Mouse (Mus musculus) CH12.LX (cell line): Measurements from ENCODE around the gene C6. TPM values are rescaled to one million over a fixed set of nuclear protein-coding genes. Genes with fewer than 3 reads are reported as not detected.

ENCODE experiments used
- DNase-seq: peaks from one replicate; pipeline ENCODE4 v3.0.0-alpha.2; 2013; ENCODE audit errors: extremely low read depth
- H3K27ac ChIP-seq: 2 replicates; pipeline ENCODE4 v1.5.1; 2012; ENCODE audit warnings: low read depth, mild to moderate bottlenecking, control low read depth, moderate library complexity; ENCODE audit not compliant: insufficient read depth
- H3K27me3 ChIP-seq: replicated peaks from 2 replicates; pipeline ENCODE3; 2012; ENCODE audit warnings: inconsistent platforms
- H3K36me3 ChIP-seq, 2 experiments: replicated peaks in 1 of 2; 2 replicates each; pipeline versions ENCODE3 to v1.6.1; 2012; ENCODE audit warnings: inconsistent platforms in 1 of 2, low read length in 1 of 2, mild to moderate bottlenecking in 1 of 2, mixed read lengths in 1 of 2, moderate library complexity in 1 of 2; ENCODE audit not compliant: control insufficient read depth in 1 of 2, insufficient read depth in 1 of 2
- H3K4me1 ChIP-seq, 2 experiments: 2 replicates each; pipeline ENCODE4 v1.6.1; 2012; ENCODE audit warnings: inconsistent platforms in 1 of 2, moderate library complexity in 1 of 2; ENCODE audit not compliant: insufficient read depth in 2 of 2, control insufficient read depth in 1 of 2
- H3K4me2 ChIP-seq: 2 replicates; pipeline ENCODE4 v1.6.1; 2012; ENCODE audit warnings: low read depth, mild to moderate bottlenecking, control low read depth; ENCODE audit not compliant: poor library complexity, insufficient read depth, severe bottlenecking
- H3K4me3 ChIP-seq, 3 experiments: fragments of 150-350 bp in 1 of 3; sonication (generic) in 1 of 3; replicated peaks in 1 of 3; 2 replicates each; pipeline versions ENCODE3 to v1.5.1; 2011 to 2012; ENCODE audit warnings: low read depth in 2 of 3, low read length in 2 of 3, mild to moderate bottlenecking in 2 of 3, moderate library complexity in 2 of 3, control low read depth in 1 of 3, improper control_type of control experiment in 1 of 3, inconsistent platforms in 1 of 3, mixed read lengths in 1 of 3; ENCODE audit not compliant: poor library complexity in 1 of 3
- H3K79me2 ChIP-seq: replicated peaks from 2 replicates; pipeline ENCODE4 v1.6.1; 2012; ENCODE audit warnings: mild to moderate bottlenecking, moderate library complexity; ENCODE audit not compliant: control insufficient read depth, poor library complexity, insufficient read depth, severe bottlenecking; ENCODE audit errors: extremely low read depth
- H3K9ac ChIP-seq: 2 replicates; pipeline ENCODE4 v1.6.1; 2012; ENCODE audit warnings: low read depth, mild to moderate bottlenecking, control low read depth, moderate library complexity; ENCODE audit not compliant: insufficient read depth
- H3K9me3 ChIP-seq: replicated peaks from 2 replicates; pipeline ENCODE3; 2012; ENCODE audit warnings: low read length, inconsistent platforms, mixed read lengths
- BHLHE40 ChIP-seq: IDR thresholded peaks from 2 replicates; pipeline ENCODE4 v1.6.1; 2011; ENCODE audit warnings: mild to moderate bottlenecking, low read depth, low read length, improper control_type of control experiment
- CHD1 ChIP-seq: IDR thresholded peaks from 2 replicates; pipeline ENCODE4 v1.6.1; 2012; ENCODE audit warnings: low read depth, low read length, improper control_type of control experiment, inconsistent platforms
- CHD2 ChIP-seq: IDR thresholded peaks from 2 replicates; pipeline ENCODE4 v1.6.1; 2011; ENCODE audit warnings: low read length, improper control_type of control experiment
- CTCF ChIP-seq, 2 experiments: IDR thresholded peaks in 1 of 2; conservative IDR thresholded peaks in 1 of 2; 2 replicates each; pipeline ENCODE4 v1.5.1; 2011 to 2012; ENCODE audit warnings: low read depth in 2 of 2, low read length in 2 of 2, improper control_type of control experiment in 1 of 2, inconsistent platforms in 1 of 2, mild to moderate bottlenecking in 1 of 2, moderate library complexity in 1 of 2
- EP300 ChIP-seq: IDR thresholded peaks from 2 replicates; pipeline ENCODE4 v1.6.1; 2011; ENCODE audit warnings: low read length, improper control_type of control experiment
- ETS1 ChIP-seq: conservative IDR thresholded peaks from 2 replicates; pipeline ENCODE4 v1.6.1; 2012; ENCODE audit warnings: low read depth, mild to moderate bottlenecking, inconsistent platforms, low read length, improper control_type of control experiment, moderate library complexity
- IRF4 ChIP-seq: IDR thresholded peaks from 2 replicates; pipeline ENCODE4 v1.6.1; 2014; ENCODE audit warnings: low read depth, mild to moderate bottlenecking, inconsistent platforms, low read length, improper control_type of control experiment
- KAT2A ChIP-seq: IDR thresholded peaks from 2 replicates; pipeline ENCODE4 v1.6.1; 2012; ENCODE audit warnings: low read length, improper control_type of control experiment, inconsistent platforms; ENCODE audit not compliant: insufficient replicate concordance
- MAFK ChIP-seq: IDR thresholded peaks from 2 replicates; pipeline ENCODE4 v1.6.1; 2011; ENCODE audit warnings: low read length, improper control_type of control experiment; ENCODE audit not compliant: insufficient replicate concordance
- MEF2A ChIP-seq: IDR thresholded peaks from 2 replicates; pipeline ENCODE4 v1.6.1; 2014; ENCODE audit warnings: low read depth, mild to moderate bottlenecking, inconsistent platforms, low read length, improper control_type of control experiment, borderline replicate concordance
- MXI1 ChIP-seq: IDR thresholded peaks from 2 replicates; pipeline ENCODE4 v1.6.1; 2011; ENCODE audit warnings: mild to moderate bottlenecking, low read depth, low read length, improper control_type of control experiment
- MYC ChIP-seq: IDR thresholded peaks from 2 replicates; pipeline ENCODE4 v1.6.1; 2011; ENCODE audit warnings: low read depth, mild to moderate bottlenecking, improper control_type of control experiment, low read length
- RAD21 ChIP-seq: IDR thresholded peaks from 2 replicates; pipeline ENCODE4 v1.6.1; 2011; ENCODE audit warnings: low read depth, mild to moderate bottlenecking, low read length, improper control_type of control experiment, moderate library complexity
- RCOR1 ChIP-seq: conservative IDR thresholded peaks from 2 replicates; pipeline ENCODE4 v1.6.1; 2012; ENCODE audit warnings: low read depth, mild to moderate bottlenecking, inconsistent platforms, low read length, improper control_type of control experiment
- SIN3A ChIP-seq: IDR thresholded peaks from 2 replicates; pipeline ENCODE4 v1.6.1; 2012; ENCODE audit warnings: low read length, improper control_type of control experiment, inconsistent platforms
- SMC3 ChIP-seq: IDR thresholded peaks from 2 replicates; pipeline ENCODE4 v1.6.1; 2011; ENCODE audit warnings: low read depth, low read length, improper control_type of control experiment
- TBP ChIP-seq: conservative IDR thresholded peaks from 2 replicates; pipeline ENCODE4 v1.6.1; 2011; ENCODE audit warnings: low read depth, low read length, improper control_type of control experiment
- TCF12 ChIP-seq: IDR thresholded peaks from 2 replicates; pipeline ENCODE4 v1.6.1; 2014; ENCODE audit warnings: low read depth, mild to moderate bottlenecking, inconsistent platforms, low read length, improper control_type of control experiment
- ZKSCAN1 ChIP-seq: IDR thresholded peaks from 2 replicates; pipeline ENCODE4 v1.6.1; 2012; ENCODE audit warnings: low read depth, inconsistent platforms, low read length, improper control_type of control experiment, borderline replicate concordance
- ZNF384 ChIP-seq: IDR thresholded peaks from 2 replicates; pipeline ENCODE4 v1.6.1; 2012; ENCODE audit warnings: low read depth, low read length, improper control_type of control experiment, inconsistent platforms
- dilution Hi-C: fragments of 300-500 bp; cut with MboI; formaldehyde crosslinking; loops from 2 replicates; pipeline ENCODE4 v1.14.3; 2020; ENCODE audit warnings: low sequenced_read_pairs; ENCODE audit not compliant: extremely low pct_unique_long_range_greater_than_20kb, extremely low pct_ligation_motif_present
- in situ Hi-C: fragments of 300-500 bp; cut with MboI; formaldehyde crosslinking; loops from 3 replicates; pipeline ENCODE4 v1.14.3; 2019; ENCODE audit warnings: low sequenced_read_pairs, low pct_ligation_motif_present, low pct_unique_long_range_greater_than_20kb, mixed read lengths
- polyA plus RNA-seq: library from polyadenylated mRNA; unstranded; fragments of >175 nt; gene quantifications from 2 replicates; pipeline ENCODE4 v1.2.1, GENCODE M21; 2012; ENCODE audit warnings: low read depth; ENCODE audit not compliant: insufficient read length
- total RNA-seq, 2 experiments: library from RNA; depleted of rRNA; stranded (reverse); fragments of 300-350 nt in 1 of 2; fragments of >200 nt in 1 of 2; gene quantifications; 2 replicates each; pipeline ENCODE4 v1.2.3; 2012 to 2014

The C6 gene
- total and polyA plus RNA-seq, 3 experiments = not detected

- dilution Hi-C loops (no loop called here), in situ Hi-C loops (no loop called here)
- no peaks in the 10 kb centered on the region for H3K36me3 ChIP-seq
- DNase-seq = peak; percentile 84
- TF ChIP-seq CTCF (conservative IDR thresholded peaks at IDR 0.05 in 1 of 2, IDR thresholded peaks at IDR 0.05 in 1 of 2; ENCODE audit: low read depth in 2 of 2, low read length in 2 of 2) = peak in 1 of 2 experiments; percentile 29; a peak in 2 of 4 replicates
- peak; percentile 43; the same call in 1 of the 2 replicates for TF ChIP-seq CHD2
- TF ChIP-seq KAT2A = 0 out of 2 replicates have a peak, but pooled peaks have one; percentile 25
- TF ChIP-seq IRF4 = peak; percentile 60
- 0 out of 2 replicates have a peak, but pooled peaks have one; percentile 35 for TF ChIP-seq MEF2A
- no peak; the same call in none of the 2 replicates for TF ChIP-seq RAD21
- TF ChIP-seq SMC3 = 0 out of 2 replicates have a peak, but pooled peaks have one; percentile 7
- no peak for TF ChIP-seq ZKSCAN1
- no peak for TF ChIP-seq TBP
- TF ChIP-seq ETS1 = peak; percentile 76
- TF ChIP-seq ZNF384 = no peak
- no peak for TF ChIP-seq MXI1
- TF ChIP-seq EP300 = peak; percentile 93
- TF ChIP-seq CHD1 = no peak
- TF ChIP-seq BHLHE40 = peak; percentile 68
- TF ChIP-seq TCF12 = peak; percentile 85
- TF ChIP-seq MAFK = peak; percentile 80
- peak; percentile 41; the same call in 1 of the 2 replicates for TF ChIP-seq SIN3A
- TF ChIP-seq MYC = 0 out of 2 replicates have a peak, but pooled peaks have one; percentile 43
- TF ChIP-seq RCOR1 = peak; percentile 90
- TF ChIP-seq, all 38 proteins: peak for 14
- H3K9me3 ChIP-seq = peaks cover 2% of the 10 kb centered on the region
- no peak overlapping the region for H3K27ac ChIP-seq
- H3K4me2 ChIP-seq = peak overlapping the region; percentile 65
- peaks cover 0 to 11% of the 10 kb centered on the region in 2 experiments; a peak in 2 of 4 replicates for H3K4me1 ChIP-seq
- H3K4me3 ChIP-seq = peak overlapping the region in 1 of 3 experiments; percentile 10
- H3K79me2 ChIP-seq = no peaks in the 10 kb centered on the region
- H3K9ac ChIP-seq = no peak overlapping the region
- no peaks in the 10 kb centered on the region for H3K27me3 ChIP-seq
These were observed 89.9 kb downstream of the C6 start for GRCm38 (mm10) chr15:4816752-4817493.
